Comparison of ENCODE assay signal across 9 mouse cellular contexts in the genomic region with DNA sequence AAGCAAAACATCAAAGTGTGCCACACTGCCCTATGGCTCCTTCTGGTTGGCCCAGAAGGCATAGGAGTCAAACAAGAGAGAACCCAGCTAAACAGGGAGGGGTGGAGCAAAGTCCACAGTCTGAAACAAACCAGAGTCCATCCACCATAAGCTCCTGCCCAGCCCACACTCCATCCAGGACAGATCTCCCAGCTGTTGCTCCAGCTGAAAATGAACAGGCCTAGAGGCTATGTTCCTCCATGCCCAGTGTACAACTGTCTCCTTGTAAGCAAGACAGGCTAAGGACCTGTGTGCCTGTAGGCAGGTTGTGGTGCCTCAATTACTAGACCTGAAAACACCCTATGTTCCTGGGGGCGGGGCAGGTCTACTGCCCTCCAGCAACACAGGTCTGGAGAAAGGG. TPM values are rescaled to one million over a fixed set of nuclear protein-coding genes. Genes with fewer than 3 reads are reported as not detected.
A peak's percentile ranks its signal among the peaks of the same experiment; 100 is the strongest.
DNase-seq lines count a peak whose midpoint lies in the region; ATAC-seq lines count a peak whose summit lies in the region.
"Had no signal": no experiment of that assay in that cellular context is flagged by ENCODE, and none has a peak within 500 bp of the region (broad histone marks: within the 10 kb centered on the region; RNA-seq: fewer than 3 reads in every experiment).

No protein-coding gene starts in this region.

- peaks cover 41% of the 10 kb centered on the region for H3K4me1 ChIP-seq in forebrain, embryonic 10.5 days
- peaks cover 53% of the 10 kb centered on the region for H3K4me1 ChIP-seq in kidney, embryonic 15.5 days
- H3K4me1 ChIP-seq in midbrain, embryonic 13.5 days (replicated peaks), result peaks cover 31% of the 10 kb centered on the region

- H3K9me3 ChIP-seq in forebrain, embryonic 10.5 days, result no peaks in the 10 kb centered on the region; the same call in 1 of the 2 replicates
- no peaks in the 10 kb centered on the region for H3K9me3 ChIP-seq in kidney, embryonic 15.5 days (replicated peaks)
- H3K9me3 ChIP-seq in midbrain, embryonic 13.5 days, result no peaks in the 10 kb centered on the region

- H3K4me3 ChIP-seq in forebrain, embryonic 10.5 days, result peak overlapping the region; percentile 90
- peak overlapping the region; percentile 75 for H3K4me3 ChIP-seq in kidney, embryonic 15.5 days (replicated peaks)
- peak overlapping the region; percentile 71 for H3K4me3 ChIP-seq in midbrain, embryonic 13.5 days (replicated peaks)

- no peaks in the 10 kb centered on the region for H3K27me3 ChIP-seq in forebrain, embryonic 10.5 days (ENCODE audit: poor library complexity, severe bottlenecking)
- no peaks in the 10 kb centered on the region for H3K27me3 ChIP-seq in kidney, embryonic 15.5 days
- H3K27me3 ChIP-seq in midbrain, embryonic 13.5 days, result 0 out of 2 replicates have a peak, but pooled peaks cover 3% of the 10 kb centered on the region

- peak; percentile 10 for DNase-seq in embryo, embryonic 11 days
- DNase-seq in embryo, embryonic 9.5 days (ENCODE audit: extremely low spot score), result no peak
- DNase-seq in forebrain, embryonic 10.5 days (ENCODE audit: extremely low spot score, low spot score), result no peak
- no peak for DNase-seq in right cerebral cortex, adult 18-20 months
- DNase-seq in thymus, adult 18-20 months, result no peak
- DNase-seq in cerebellum, postnatal 25 days, result no peak
- DNase-seq: thymus, postnatal 36 days had no signal

- peaks cover 32% of the 10 kb centered on the region for H3K36me3 ChIP-seq in forebrain, embryonic 10.5 days (replicated peaks)
- peaks cover 6% of the 10 kb centered on the region; the same call in 1 of the 2 replicates for H3K36me3 ChIP-seq in kidney, embryonic 15.5 days
- no peaks in the 10 kb centered on the region for H3K36me3 ChIP-seq in midbrain, embryonic 13.5 days

- peak overlapping the region; percentile 98 for H3K27ac ChIP-seq in forebrain, embryonic 10.5 days
- peak overlapping the region; percentile 95 for H3K27ac ChIP-seq in kidney, embryonic 15.5 days
- H3K27ac ChIP-seq in midbrain, embryonic 13.5 days, result no peak overlapping the region

- WGBS in forebrain, embryonic 10.5 days, result 93% methylated on average over 1 of the region's 1 CpGs
- 65% methylated on average over 1 of the region's 1 CpGs for WGBS in kidney, embryonic 15.5 days
- WGBS in midbrain, embryonic 13.5 days, result 95% methylated on average over 1 of the region's 1 CpGs

- peak overlapping the region; percentile 95 for H3K4me2 ChIP-seq in kidney, embryonic 15.5 days
- peak overlapping the region; percentile 87 for H3K4me2 ChIP-seq in midbrain, embryonic 13.5 days (replicated peaks)

- ATAC-seq in kidney, embryonic 15.5 days (replicated peaks; ENCODE audit: low FRiP score), result no peak
- ATAC-seq in midbrain, embryonic 13.5 days, result no peak

- peak overlapping the region; percentile 71 for H3K9ac ChIP-seq in kidney, embryonic 15.5 days
- H3K9ac ChIP-seq in midbrain, embryonic 13.5 days (replicated peaks), result peak overlapping the region; percentile 42; the same call in 1 of the 2 replicates

RNA-seq across cellular contexts. Expression of gene Tfap4, which starts 2.6 kb away (rescaled TPM):
- polyA plus RNA-seq in forebrain, embryonic 10.5 days (2016; fragmentation: Nextera tagmentation; extraction: Ambion mirVana), result 32.0 and 37.5 TPM in 2 replicates
- 24.6 and 25.7 TPM in 2 replicates for polyA plus RNA-seq in kidney, embryonic 15.5 days (2015; fragmentation: Nextera tagmentation; extraction: Ambion mirVana)
- polyA plus RNA-seq in midbrain, embryonic 13.5 days (2015; fragmentation: Nextera tagmentation; extraction: Ambion mirVana), result 10.5 and 11.2 TPM in 2 replicates

RNA-seq across cellular contexts. Expression of gene Srl, which starts 15.5 kb away (rescaled TPM):
- polyA plus RNA-seq in forebrain, embryonic 10.5 days (2016; fragmentation: Nextera tagmentation; extraction: Ambion mirVana), result 23.8 and 29.4 TPM in 2 replicates
- 19.2 and 23.8 TPM in 2 replicates for polyA plus RNA-seq in kidney, embryonic 15.5 days (2015; fragmentation: Nextera tagmentation; extraction: Ambion mirVana)
- 20.5 and 21.6 TPM in 2 replicates for polyA plus RNA-seq in midbrain, embryonic 13.5 days (2015; fragmentation: Nextera tagmentation; extraction: Ambion mirVana)

RNA-seq across cellular contexts. Expression of gene Glis2, which starts 37.4 kb away (rescaled TPM):
- 22.5 and 23.2 TPM in 2 replicates for polyA plus RNA-seq in forebrain, embryonic 10.5 days (2016; fragmentation: Nextera tagmentation; extraction: Ambion mirVana)
- polyA plus RNA-seq in kidney, embryonic 15.5 days (2015; fragmentation: Nextera tagmentation; extraction: Ambion mirVana), result 41.2 and 43.8 TPM in 2 replicates
- polyA plus RNA-seq in midbrain, embryonic 13.5 days (2015; fragmentation: Nextera tagmentation; extraction: Ambion mirVana), result 20.0 and 26.3 TPM in 2 replicates
